Mouse (Mus musculus): ENCODE data around the gene Acaca.

Gene Acaca

GRCm38 (mm10) chr11:84243562-84243961 lies 114.1 kb downstream of the Acaca start:
- peak; percentile 58 for DNase-seq (ENCODE audit: low read depth, low spot score)

DNA sequence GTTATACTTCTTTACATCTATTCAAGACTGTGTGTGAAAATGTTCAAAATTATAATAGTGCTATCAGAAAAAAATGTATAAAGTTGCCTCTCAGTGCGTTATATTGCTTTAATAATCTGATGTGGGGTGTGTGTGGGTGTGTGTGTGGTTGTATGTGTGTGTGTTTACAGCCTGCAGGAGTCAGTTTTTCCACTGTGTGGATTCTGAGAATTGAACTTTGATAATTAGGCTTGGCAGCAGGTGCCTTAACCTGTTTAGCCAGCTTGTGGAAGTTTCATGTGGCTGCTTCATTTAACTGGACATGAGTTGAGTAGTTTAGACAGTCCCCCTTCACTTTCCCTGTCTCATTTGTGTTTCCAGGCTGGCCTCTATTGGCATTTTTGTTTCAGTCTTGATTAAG lies 117.9 kb downstream of the Acaca start:
- DNase-seq (ENCODE audit: low read depth, low spot score), result no peak

- DNase-seq (ENCODE audit: low read depth, low spot score), result no peak
Measured at GRCm38 (mm10) chr11:84251170-84251569, 121.7 kb downstream of the Acaca start.

- no peak for DNase-seq (ENCODE audit: low read depth, low spot score)
Measured at GRCm38 (mm10) chr11:84252425-84252824, 123.0 kb downstream of the Acaca start.

- DNase-seq (ENCODE audit: low read depth, low spot score), result no peak
Measured at GRCm38 (mm10) chr11:84255879-84256278, 126.4 kb downstream of the Acaca start.

DNA sequence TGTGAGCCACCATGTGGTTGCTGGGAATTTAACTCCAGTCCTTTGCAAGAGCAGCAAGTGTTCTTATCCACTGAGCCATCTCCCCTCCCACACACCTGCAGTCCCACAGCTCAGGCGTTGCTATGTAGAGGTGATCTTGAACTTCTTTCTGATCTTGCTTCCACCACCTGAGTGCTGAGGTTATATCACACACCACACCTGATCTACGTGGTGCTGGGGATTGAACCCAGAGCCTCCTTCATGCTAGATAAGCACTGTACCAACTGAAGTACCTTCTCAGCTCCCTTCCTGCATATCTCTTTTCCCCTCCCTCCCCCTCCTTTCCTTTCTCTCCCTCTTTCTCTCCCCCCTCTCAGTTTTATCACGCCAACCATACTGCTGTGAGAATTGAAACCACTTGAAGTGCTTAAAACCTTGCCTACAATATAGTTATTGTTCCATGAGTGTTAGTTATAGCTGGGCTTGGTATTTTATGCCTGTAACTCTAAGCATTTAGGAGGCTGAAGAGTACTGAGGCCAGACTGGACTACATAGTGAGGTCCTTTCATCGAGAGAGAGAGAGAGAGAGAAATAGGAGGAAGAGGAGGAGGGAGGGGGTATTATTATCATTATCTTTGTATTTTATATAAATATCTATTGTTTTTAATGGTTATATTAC lies 128.7 kb downstream of the Acaca start:
- DNase-seq (ENCODE audit: low read depth, low spot score), result no peak

- DNase-seq (ENCODE audit: low read depth, low spot score), result peak; percentile 16
Measured at GRCm38 (mm10) chr11:84264490-84264889, 135.0 kb downstream of the Acaca start.

DNA sequence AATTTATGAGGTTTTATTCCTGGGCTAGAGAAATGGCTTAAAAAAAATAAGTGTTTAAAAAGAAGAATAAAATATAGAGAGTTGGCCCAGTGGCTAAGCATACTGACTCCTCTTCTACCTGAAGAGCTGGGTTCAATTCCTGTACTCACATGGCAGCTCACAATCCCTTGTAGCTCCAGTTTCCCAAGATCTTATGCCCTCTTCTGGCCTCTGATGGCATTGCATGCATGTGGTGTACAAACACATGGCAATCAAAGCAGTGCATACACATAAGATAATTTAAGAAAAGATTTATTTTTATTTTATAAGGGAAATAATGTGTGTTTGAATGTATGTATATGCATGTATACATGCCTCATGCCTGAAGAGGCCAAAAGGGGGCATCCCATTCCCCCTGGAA lies 138.6 kb downstream of the Acaca start:
- peak; percentile 69 for DNase-seq (ENCODE audit: low read depth, low spot score)

DNA sequence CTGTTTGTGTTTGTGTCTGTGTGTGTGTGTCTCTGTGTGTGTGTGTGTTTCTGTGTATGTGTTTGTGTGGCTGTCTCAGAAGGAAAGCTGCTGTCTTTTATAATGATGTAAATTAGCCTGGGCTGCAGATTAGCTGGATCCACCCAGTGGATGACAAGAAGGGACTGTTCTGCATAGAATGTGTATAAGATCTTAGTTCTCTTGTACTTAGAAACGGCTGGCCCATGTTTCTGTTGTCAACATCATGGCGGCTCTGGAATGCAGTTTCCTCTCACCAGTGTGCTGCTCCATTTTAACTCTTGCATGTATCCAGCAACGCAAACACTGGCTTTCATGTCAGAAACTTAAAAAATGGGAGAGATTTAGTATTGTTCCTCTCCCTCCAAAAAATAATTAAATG lies 141.0 kb downstream of the Acaca start:
- peak; percentile 11 for DNase-seq (ENCODE audit: low read depth, low spot score)

DNA sequence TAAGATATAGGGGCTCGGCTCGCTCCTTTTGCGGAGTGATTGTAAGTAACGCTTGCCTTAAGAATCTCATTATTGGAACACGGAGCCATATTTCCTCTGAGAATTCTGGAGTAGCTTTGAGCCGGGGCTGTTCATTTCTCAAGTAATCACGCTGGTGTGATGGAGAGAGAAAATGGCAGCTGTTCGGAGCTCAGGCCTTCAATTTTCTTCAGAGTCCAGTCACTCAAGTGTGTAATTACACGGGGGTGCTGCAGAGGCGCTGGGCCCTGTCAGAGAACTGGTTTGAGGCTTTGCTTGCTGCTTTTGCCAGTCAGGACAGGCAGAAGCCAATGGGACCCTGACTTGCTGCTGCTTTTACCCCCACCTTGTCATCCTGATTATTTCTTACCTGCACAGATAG lies 142.5 kb downstream of the Acaca start:
- DNase-seq (ENCODE audit: low read depth, low spot score), result no peak

- no peak for DNase-seq (ENCODE audit: low read depth, low spot score)
Measured at GRCm38 (mm10) chr11:84272574-84272973, 143.1 kb downstream of the Acaca start.

DNA sequence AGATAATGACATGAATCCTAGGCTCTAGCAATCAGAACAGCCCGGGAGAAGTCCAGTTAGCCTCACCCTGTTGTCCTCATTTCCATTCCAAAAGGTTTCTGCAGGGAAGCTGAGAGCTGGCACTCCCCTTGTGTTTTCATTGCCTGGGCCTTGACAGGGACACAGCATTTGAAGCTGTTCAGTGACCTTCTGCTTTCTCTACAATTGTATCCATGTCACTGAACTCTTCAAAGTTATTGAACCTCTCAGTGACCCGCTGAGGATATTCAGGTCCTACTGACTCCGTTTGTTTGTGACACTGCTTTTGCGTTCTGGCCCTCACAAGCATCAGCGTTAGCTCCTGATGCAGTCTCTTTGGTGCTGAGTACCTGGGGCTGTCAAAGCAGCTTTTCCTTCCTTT lies 147.5 kb downstream of the Acaca start:
- peak; percentile 76 for DNase-seq (ENCODE audit: low read depth, low spot score)

DNA sequence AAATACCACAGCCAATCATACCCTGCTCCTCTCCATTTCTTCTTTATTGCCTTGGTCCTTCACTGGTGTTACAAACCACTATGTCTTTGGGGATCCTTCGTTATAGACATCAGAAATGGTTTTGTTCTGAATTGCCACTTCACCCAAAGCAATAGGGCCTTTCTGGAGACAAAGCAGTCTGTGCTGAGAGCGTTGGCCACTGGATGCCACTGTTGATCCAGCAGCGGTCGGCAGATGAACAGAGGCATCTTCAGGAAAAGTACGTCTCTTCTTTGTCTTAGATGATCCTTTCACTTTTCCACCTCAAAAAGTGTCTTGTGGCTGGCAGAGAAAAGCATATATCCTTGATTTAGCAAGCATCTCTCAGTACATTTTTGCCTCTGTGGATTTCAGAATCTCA lies 151.8 kb downstream of the Acaca start:
- no peak for DNase-seq (ENCODE audit: low read depth, low spot score)

GRCm38 (mm10) chr11:84282944-84283703 lies 153.7 kb downstream of the Acaca start:
- no peak for DNase-seq (ENCODE audit: low read depth, low spot score)

DNA sequence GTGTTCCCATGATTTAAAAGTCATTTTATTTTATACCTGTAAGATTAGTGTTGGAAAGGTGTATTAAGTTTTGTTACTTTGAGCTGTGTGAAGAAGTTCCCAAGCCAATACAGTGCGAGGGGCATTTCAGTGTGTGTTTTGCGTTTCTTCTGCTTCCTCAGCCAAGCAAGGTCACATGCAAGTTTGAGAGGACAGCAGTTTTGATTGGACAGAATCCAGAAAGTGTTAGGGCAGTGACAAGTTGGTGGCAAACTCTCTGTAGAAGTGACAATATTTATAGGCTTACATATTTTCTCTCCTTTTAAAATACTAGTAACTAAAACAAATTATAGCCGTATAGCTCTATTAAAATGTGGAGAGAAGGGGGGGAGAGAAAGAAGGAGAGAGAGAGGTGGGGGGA lies 161.3 kb downstream of the Acaca start:
- no peak for DNase-seq (ENCODE audit: low read depth, low spot score)

DNA sequence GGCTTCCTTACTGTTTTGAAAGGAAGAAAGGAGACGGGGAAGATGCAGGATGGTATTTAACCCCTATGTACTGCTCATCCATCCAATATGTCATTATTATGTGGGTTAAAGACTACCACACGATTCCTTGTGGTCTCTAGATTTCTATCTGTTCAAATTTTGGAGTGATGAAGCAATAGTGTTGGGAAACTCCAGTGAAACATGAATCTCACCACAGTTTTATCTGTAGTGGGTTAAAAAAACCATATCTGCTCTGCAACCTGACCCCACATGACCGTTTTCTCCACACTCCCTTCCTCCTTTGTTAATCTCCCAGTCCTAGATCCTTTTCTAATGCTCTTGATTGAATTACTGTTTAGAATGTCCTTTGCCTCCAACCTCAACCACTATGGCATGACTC lies 163.1 kb downstream of the Acaca start:
- DNase-seq (ENCODE audit: low read depth, low spot score), result no peak

DNA sequence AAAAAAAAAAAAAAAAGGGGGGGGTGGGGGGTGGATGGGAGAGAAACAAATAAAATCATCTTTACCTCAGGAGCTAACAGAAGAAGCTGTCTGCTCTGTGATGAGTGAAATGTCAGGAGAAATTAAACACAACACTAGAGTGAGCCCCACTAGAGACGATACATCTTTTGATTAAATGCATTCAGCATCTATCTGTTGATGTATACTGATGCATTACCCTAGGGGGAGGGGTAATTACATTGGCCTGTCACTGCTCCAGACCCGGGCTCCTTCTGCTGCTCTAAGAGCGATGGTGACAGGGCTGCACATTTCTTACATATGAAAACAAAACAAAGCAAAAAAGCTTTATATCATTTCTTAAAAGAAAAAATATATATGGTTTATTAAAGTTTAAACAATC lies 163.8 kb downstream of the Acaca start:
- no peak for DNase-seq (ENCODE audit: low read depth, low spot score)

GRCm38 (mm10) chr11:84296337-84296736 lies 166.9 kb downstream of the Acaca start:
- no peak for DNase-seq (ENCODE audit: low read depth, low spot score)

GRCm38 (mm10) chr11:84305474-84305873 lies 176.0 kb downstream of the Acaca start:
- no peak for DNase-seq (ENCODE audit: low read depth, low spot score)

DNA sequence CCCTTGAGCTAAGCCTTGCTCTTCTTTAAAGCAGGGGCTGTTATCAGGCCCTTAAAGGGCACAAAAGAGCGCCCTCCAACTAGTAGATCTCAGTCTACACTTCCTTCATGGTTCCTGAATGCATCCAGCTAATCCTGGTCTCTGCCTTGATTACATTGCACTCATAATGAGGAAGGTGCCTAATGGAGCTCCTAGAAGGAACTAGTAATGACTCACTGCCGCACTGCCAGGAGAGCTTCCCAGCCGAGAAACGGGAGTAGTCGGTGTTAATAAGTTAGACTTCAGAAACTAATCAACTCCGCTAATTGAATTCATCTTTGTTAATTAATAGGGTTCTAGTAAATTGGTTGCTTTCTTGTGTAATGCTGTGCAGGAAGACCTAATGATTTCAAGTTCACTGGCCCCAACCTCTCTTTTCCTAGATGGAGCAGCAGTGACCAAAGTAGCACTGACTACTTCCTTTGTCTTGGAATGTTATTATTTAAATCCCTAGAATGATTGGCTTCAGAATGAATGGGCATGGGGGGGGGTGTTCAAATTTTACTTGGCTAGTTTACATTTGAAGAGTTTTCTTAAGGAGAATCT lies 176.8 kb downstream of the Acaca start:
- DNase-seq (ENCODE audit: low read depth, low spot score), result no peak

GRCm38 (mm10) chr11:84324032-84324752 lies 194.7 kb downstream of the Acaca start:
- no peak for DNase-seq (ENCODE audit: low read depth, low spot score)

DNA sequence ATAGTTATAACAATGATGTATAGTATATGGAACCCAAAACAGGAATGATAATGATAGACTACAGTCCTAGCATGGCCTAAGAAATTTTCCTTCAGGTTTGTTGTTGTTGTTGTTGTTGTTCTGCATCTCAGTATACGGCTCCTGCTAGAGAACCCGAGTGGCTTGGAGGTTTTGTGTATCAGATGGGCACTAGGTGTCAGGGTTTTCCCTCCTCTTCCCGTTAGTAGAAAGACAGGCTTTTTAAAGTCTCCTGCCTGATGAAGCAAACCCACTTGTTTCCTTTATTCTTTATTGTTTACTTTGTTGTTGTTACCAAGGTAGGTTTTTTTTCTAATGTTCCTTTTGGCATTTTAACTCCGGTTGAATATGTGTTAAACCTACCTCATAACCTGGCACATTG lies 197.6 kb downstream of the Acaca start:
- no peak for DNase-seq (ENCODE audit: low read depth, low spot score)
